Mouse (Mus musculus): ENCODE data around the gene Ccdc57.

Ccdc57 gene

GRCm38 (mm10) chr11:120951731-120952730, 19.4 kb upstream of the Ccdc57 start:
- no peak for DNase-seq (ENCODE audit: low spot score)

GRCm38 (mm10) chr11:120951237-120951636, 18.6 kb upstream of the Ccdc57 start:
- no peak for DNase-seq (ENCODE audit: low spot score)

GRCm38 (mm10) chr11:120950281-120951202, 17.9 kb upstream of the Ccdc57 start:
- peak; percentile 91 for DNase-seq (ENCODE audit: low spot score)

GRCm38 (mm10) chr11:120949863-120950262, 17.2 kb upstream of the Ccdc57 start:
- no peak for DNase-seq (ENCODE audit: low spot score)

GRCm38 (mm10) chr11:120948861-120949851, 16.5 kb upstream of the Ccdc57 start:
- DNase-seq (ENCODE audit: low spot score): peak; percentile 54

GRCm38 (mm10) chr11:120948328-120948727, 15.7 kb upstream of the Ccdc57 start, which contains the start of gene Slc16a3:
Gene Slc16a3, plus strand, starts transcription at chr11:120948480.
- no peak for DNase-seq (ENCODE audit: low spot score)

- peak; percentile 79 for DNase-seq (ENCODE audit: low spot score)
Measured at GRCm38 (mm10) chr11:120945926-120946325, 13.3 kb upstream of the Ccdc57 start.

GRCm38 (mm10) chr11:120945266-120945665, 12.6 kb upstream of the Ccdc57 start:
- no peak for DNase-seq (ENCODE audit: low spot score)

- no peak for DNase-seq (ENCODE audit: low spot score)
Measured at GRCm38 (mm10) chr11:120940959-120941358, 8.3 kb upstream of the Ccdc57 start.

GRCm38 (mm10) chr11:120939712-120940341, 7.2 kb upstream of the Ccdc57 start:
- no peak for DNase-seq (ENCODE audit: low spot score)

GRCm38 (mm10) chr11:120938795-120939194, 6.1 kb upstream of the Ccdc57 start:
- peak; percentile 52 for DNase-seq (ENCODE audit: low spot score)

- no peak for DNase-seq (ENCODE audit: low spot score)
Measured at GRCm38 (mm10) chr11:120937976-120938375, 5.3 kb upstream of the Ccdc57 start.

GRCm38 (mm10) chr11:120931479-120931878, 1.2 kb downstream of the Ccdc57 start:
- no peak for DNase-seq (ENCODE audit: low spot score)

GRCm38 (mm10) chr11:120928468-120928867, 4.2 kb downstream of the Ccdc57 start:
- no peak for DNase-seq (ENCODE audit: low spot score)

- no peak for DNase-seq (ENCODE audit: low spot score)
Measured at GRCm38 (mm10) chr11:120922528-120922927, 10.1 kb downstream of the Ccdc57 start.

GRCm38 (mm10) chr11:120917756-120918155, 14.9 kb downstream of the Ccdc57 start:
- no peak for DNase-seq (ENCODE audit: low spot score)

- DNase-seq (ENCODE audit: low spot score): no peak
Measured at GRCm38 (mm10) chr11:120916477-120916876, 16.2 kb downstream of the Ccdc57 start.

- no peak for DNase-seq (ENCODE audit: low spot score)
Measured at GRCm38 (mm10) chr11:120913796-120914195, 18.9 kb downstream of the Ccdc57 start.

GRCm38 (mm10) chr11:120905430-120905873, 27.2 kb downstream of the Ccdc57 start:
- DNase-seq (ENCODE audit: low spot score): peak; percentile 83

- no peak for DNase-seq (ENCODE audit: low spot score)
Measured at GRCm38 (mm10) chr11:120904561-120904960, 28.1 kb downstream of the Ccdc57 start.

Measured in urinary bladder, postnatal 14 days (tissue).